Mouse (Mus musculus) forebrain, embryonic 14.5 days (tissue): ENCODE measurements around the gene Tchhl1. TPM values are rescaled to one million over a fixed set of nuclear protein-coding genes. Genes with fewer than 3 reads are reported as not detected.
"Not testable (repeated sequence)": the region's sequence is repeated elsewhere in the genome, so short reads cannot be mapped to it uniquely, and the experiment has no call there.

Experiments
- ATAC-seq: fragments of 200-750 bp; cut with Nextera tagmentation; 2 replicates; pipeline ENCODE4 v1.8.0; 2017; ENCODE audit warnings: mild to moderate bottlenecking, moderate library complexity
- DNase-seq: peaks from one replicate; pipeline ENCODE4 v3.0.0-alpha.2; 2015; ENCODE audit warnings: low spot score
- H3K27ac ChIP-seq: fragments of 300-500 bp; sonication (generic); 2 replicates; pipeline ENCODE4 v1.5.1; 2014; ENCODE audit warnings: low read depth, mild to moderate bottlenecking, control low read depth, low read length, moderate library complexity
- H3K27me3 ChIP-seq: fragments of 300-500 bp; sonication (generic); replicated peaks from 2 replicates; pipeline ENCODE4 v1.6.1; 2014; ENCODE audit warnings: low read length, control low read depth, mixed read lengths; ENCODE audit not compliant: control insufficient read depth, insufficient read depth
- H3K36me3 ChIP-seq: fragments of 300-500 bp; sonication (generic); 2 replicates; pipeline ENCODE4 v1.6.1; 2014; ENCODE audit warnings: low read length, control low read depth; ENCODE audit not compliant: control insufficient read depth, insufficient read depth
- H3K4me1 ChIP-seq: fragments of 300-500 bp; sonication (generic); 2 replicates; pipeline ENCODE4 v1.6.1; 2014; ENCODE audit warnings: antibody characterized with exemption, low read length, control low read depth; ENCODE audit not compliant: control insufficient read depth, insufficient read depth
- H3K4me2 ChIP-seq: fragments of 300-500 bp; sonication (generic); 2 replicates; pipeline ENCODE4 v1.6.1; 2014; ENCODE audit warnings: mild to moderate bottlenecking, control low read depth, low read length
- H3K4me3 ChIP-seq: fragments of 300-500 bp; sonication (generic); 2 replicates; pipeline ENCODE4 v1.5.1; 2014; ENCODE audit warnings: low read depth, low read length, control low read depth
- H3K9ac ChIP-seq: fragments of 300-500 bp; sonication (generic); 2 replicates; pipeline ENCODE4 v1.6.1; 2014; ENCODE audit warnings: mild to moderate bottlenecking, low read length, control low read depth, moderate library complexity
- H3K9me3 ChIP-seq: fragments of 300-500 bp; sonication (generic); replicated peaks from 2 replicates; pipeline ENCODE4 v1.6.1; 2016; ENCODE audit warnings: low read length, control low read depth, mixed read lengths; ENCODE audit not compliant: control insufficient read depth
- WGBS: fragments of 180-500 bp; shearing (Covaris S2); extraction: QIAGEN DNeasy Blood & Tissue Kit; methylation state at CpG from one replicate; pipeline ENCODE4 v1.1.7; 2014; 5-methylcytosine and 5-hydroxymethylcytosine counted together
- polyA plus RNA-seq: library from polyadenylated mRNA; unstranded; fragments of >200 nt; fragmentation: Nextera tagmentation; extraction: Ambion mirVana; gene quantifications from 2 replicates; pipeline ENCODE4 v1.2.1, GENCODE M21; 2014

Tchhl1 gene
- not detected in 2 replicates for polyA plus RNA-seq

- Histone ChIP-seq H3K36me3 (no peaks in the 10 kb centered on the region), H3K9ac (no peak within 1 kb of the TSS), H3K27me3 (no peaks in the 10 kb centered on the region), H3K9me3 (no peaks in the 10 kb centered on the region), H3K4me3 (no peak within 1 kb of the TSS), H3K4me1 (no peaks in the 10 kb centered on the region), H3K4me2 (no peak within 1 kb of the TSS), H3K27ac (no peak within 1 kb of the TSS)
- WGBS: 67% methylated on average over 5 of the region's 5 CpGs
- ATAC-seq: no peak
- no peak for DNase-seq
Measured at GRCm38 (mm10) chr3:93468561-93468960, at the start of gene Tchhl1. Gene Tchhl1, plus strand, starts transcription at chr3:93468754.

GRCm38 (mm10) chr3:93431673-93432072 lies 36.9 kb upstream of the Tchhl1 start:
- DNase-seq (no peak), ATAC-seq (no peak)
- Histone ChIP-seq H3K36me3 (no peaks in the 10 kb centered on the region), H3K4me3 (no peak overlapping the region), H3K4me2 (no peak overlapping the region), H3K27me3 (no peaks in the 10 kb centered on the region), H3K27ac (no peak overlapping the region), H3K9me3 (no peaks in the 10 kb centered on the region), H3K4me1 (no peaks in the 10 kb centered on the region), H3K9ac (no peak overlapping the region)
- 33% methylated on average over 3 of the region's 3 CpGs for WGBS

- Histone ChIP-seq H3K9ac (no peak within 1 kb of the TSS), H3K27me3 (peaks cover 15% of the 10 kb centered on the region; the same call in 1 of the 2 replicates), H3K4me1 (0 out of 2 replicates have a peak, but pooled peaks cover 6% of the 10 kb centered on the region), H3K27ac (no peak within 1 kb of the TSS), H3K4me3 (peak within 1 kb of the TSS; percentile 60; the same call in 1 of the 2 replicates), H3K9me3 (no peaks in the 10 kb centered on the region), H3K36me3 (no peaks in the 10 kb centered on the region), H3K4me2 (peak within 1 kb of the TSS; percentile 96)
- ATAC-seq: no peak
- 84% methylated on average over 1 of the region's 1 CpGs for WGBS
- DNase-seq: no peak
Measured at GRCm38 (mm10) chr3:93442030-93442429, 26.5 kb upstream of the Tchhl1 start, which contains the start of gene Tchh. Gene Tchh, plus strand, starts transcription at chr3:93442330.

GRCm38 (mm10) chr3:93443501-93444101 lies 25.0 kb upstream of the Tchhl1 start:
- Histone ChIP-seq H3K27ac (no peak overlapping the region), H3K9ac (peak overlapping the region; percentile 61), H3K9me3 (no peaks in the 10 kb centered on the region), H3K27me3 (peaks cover 22% of the 10 kb centered on the region; the same call in 1 of the 2 replicates), H3K4me1 (peaks cover 8% of the 10 kb centered on the region; the same call in 1 of the 2 replicates), H3K36me3 (no peaks in the 10 kb centered on the region), H3K4me3 (peak overlapping the region; percentile 60), H3K4me2 (peak overlapping the region; percentile 96)
- ATAC-seq: no peak
- peak; percentile 46 for DNase-seq
- under 1% methylated on average over 38 of the region's 38 CpGs for WGBS

- WGBS: under 1% methylated on average over 56 of the region's 56 CpGs
- Histone ChIP-seq H3K4me3 (peak overlapping the region; percentile 60), H3K9me3 (no peaks in the 10 kb centered on the region), H3K27me3 (peaks cover 22% of the 10 kb centered on the region; the same call in 1 of the 2 replicates), H3K9ac (peak overlapping the region; percentile 61), H3K36me3 (no peaks in the 10 kb centered on the region), H3K4me1 (peaks cover 8% of the 10 kb centered on the region; the same call in 1 of the 2 replicates), H3K27ac (peak overlapping the region; percentile 55; the same call in 1 of the 2 replicates), H3K4me2 (peak overlapping the region; percentile 96)
- peak; percentile 84 for ATAC-seq
- DNase-seq: peak; percentile 91
Measured at GRCm38 (mm10) chr3:93444343-93445164, 24.0 kb upstream of the Tchhl1 start.

GRCm38 (mm10) chr3:93445165-93445705 lies 23.3 kb upstream of the Tchhl1 start:
- H3K27ac ChIP-seq: no peak overlapping the region
- WGBS: under 1% methylated on average over 36 of the region's 36 CpGs
- H3K9ac ChIP-seq: peak overlapping the region; percentile 61
- ATAC-seq (peak; percentile 6; the same call in 1 of the 2 replicates), DNase-seq (peak; percentile 68)
- H3K36me3 ChIP-seq: no peaks in the 10 kb centered on the region
- no peaks in the 10 kb centered on the region for H3K9me3 ChIP-seq
- peaks cover 22% of the 10 kb centered on the region; the same call in 1 of the 2 replicates for H3K27me3 ChIP-seq
- H3K4me2 ChIP-seq: peak overlapping the region; percentile 96
- H3K4me1 ChIP-seq: peaks cover 8% of the 10 kb centered on the region; the same call in 1 of the 2 replicates
- peak overlapping the region; percentile 60 for H3K4me3 ChIP-seq

GRCm38 (mm10) chr3:93446128-93446755 lies 22.3 kb upstream of the Tchhl1 start:
- Histone ChIP-seq H3K4me1 (peaks cover 8% of the 10 kb centered on the region; the same call in 1 of the 2 replicates), H3K4me3 (peak overlapping the region; percentile 60), H3K9ac (peak overlapping the region; percentile 51; the same call in 1 of the 2 replicates), H3K27ac (no peak overlapping the region), H3K4me2 (peak overlapping the region; percentile 96), H3K9me3 (no peaks in the 10 kb centered on the region), H3K36me3 (no peaks in the 10 kb centered on the region), H3K27me3 (peaks cover 17% of the 10 kb centered on the region; the same call in 1 of the 2 replicates)
- ATAC-seq (no peak), DNase-seq (peak; percentile 68)
- WGBS: under 1% methylated on average over 54 of the region's 54 CpGs

GRCm38 (mm10) chr3:93446756-93447137 lies 21.8 kb upstream of the Tchhl1 start:
- not testable (repeated sequence) for DNase-seq, H3K9me3 ChIP-seq, H3K27ac ChIP-seq, ATAC-seq, H3K4me1 ChIP-seq, H3K36me3 ChIP-seq
- H3K4me3 ChIP-seq: peak overlapping the region; percentile 60
- H3K27me3 ChIP-seq: peaks cover 17% of the 10 kb centered on the region; the same call in 1 of the 2 replicates
- WGBS: under 1% methylated on average over 32 of the region's 32 CpGs
- H3K4me2 ChIP-seq: peak overlapping the region; percentile 96
- peak overlapping the region; percentile 51; the same call in 1 of the 2 replicates for H3K9ac ChIP-seq
